Mouse (Mus musculus) liver, adult 2 months (tissue): ENCODE results near the gene Cfap70.

Experiments
- CTCF ChIP-seq: fragments of 200-500 bp; IDR thresholded peaks from 2 replicates; pipeline ENCODE4 v1.5.1; 2011; ENCODE audit warnings: low read depth, low read length, control low read depth
- POLR2A ChIP-seq: fragments of 200-500 bp; IDR thresholded peaks from 2 replicates; pipeline ENCODE4 v1.6.1; 2011; ENCODE audit warnings: low read length, control low read depth; ENCODE audit not compliant: insufficient read depth; ENCODE audit errors: extremely low read depth

DNA sequence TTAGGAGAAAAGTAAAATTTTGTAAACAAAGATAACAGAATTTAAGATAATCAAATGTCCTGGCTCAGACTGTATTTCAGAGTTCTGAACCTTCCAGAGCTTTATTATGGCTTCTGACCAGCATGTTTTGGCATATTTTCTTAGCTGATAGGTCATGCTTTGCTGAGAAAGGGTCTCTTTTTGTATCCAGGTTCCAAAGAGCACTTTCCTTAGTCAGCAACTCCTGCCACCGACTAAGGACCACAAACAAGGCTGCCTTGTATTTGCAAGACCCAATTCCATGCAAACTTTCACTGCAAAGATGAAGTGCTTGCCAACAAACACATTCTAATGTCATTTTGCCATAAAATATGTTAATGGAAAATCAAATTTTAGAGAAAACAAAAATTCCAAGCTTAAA lies 22.2 kb downstream of the Cfap70 start:
- TF ChIP-seq CTCF (no peak), POLR2A (no peak)
